Mouse (Mus musculus) liver, adult 2 months (tissue): Measurements from ENCODE around the gene Olfr446. TPM values are rescaled to one million over a fixed set of nuclear protein-coding genes. Genes with fewer than 3 reads are reported as not detected.

Experiments used
- DNase-seq: peaks from one replicate; pipeline ENCODE4 v3.0.0-alpha.2; 2011; ENCODE audit warnings: low read depth, low spot score; ENCODE audit errors: extremely low read depth
- H3K27ac ChIP-seq: fragments of 200-500 bp; replicated peaks from 2 replicates; pipeline ENCODE4 v1.5.1; 2012; ENCODE audit warnings: low read depth, mild to moderate bottlenecking, control low read depth, inconsistent platforms, low read length; ENCODE audit not compliant: insufficient read depth
- H3K27me3 ChIP-seq: fragments of 200-500 bp; 2 replicates; pipeline ENCODE4 v1.6.1; 2012; ENCODE audit warnings: mild to moderate bottlenecking, moderate library complexity, low read length, inconsistent platforms; ENCODE audit not compliant: control insufficient read depth, insufficient read depth
- H3K36me3 ChIP-seq: fragments of 200-500 bp; 2 replicates; pipeline ENCODE4 v1.6.1; 2012; ENCODE audit warnings: low read length, inconsistent platforms; ENCODE audit not compliant: control insufficient read depth, insufficient read depth
- H3K4me1 ChIP-seq: fragments of 200-500 bp; 2 replicates; pipeline ENCODE4 v1.6.1; 2011; ENCODE audit warnings: low read length; ENCODE audit not compliant: control insufficient read depth, insufficient read depth
- H3K4me3 ChIP-seq: fragments of 200-500 bp; 2 replicates; pipeline ENCODE4 v1.5.1; 2011; ENCODE audit warnings: low read depth, mild to moderate bottlenecking, control low read depth, low read length, moderate library complexity; ENCODE audit not compliant: insufficient read depth
- H3K79me2 ChIP-seq: fragments of 200-500 bp; 2 replicates; pipeline ENCODE4 v1.6.1; 2012; ENCODE audit warnings: inconsistent platforms, mild to moderate bottlenecking, low read length, moderate library complexity; ENCODE audit not compliant: control insufficient read depth, insufficient read depth
- H3K9ac ChIP-seq: fragments of 200-500 bp; 2 replicates; pipeline ENCODE4 v1.6.1; 2012; ENCODE audit warnings: low read depth, mild to moderate bottlenecking, control low read depth, inconsistent platforms, low read length
- CTCF ChIP-seq: fragments of 200-500 bp; IDR thresholded peaks from 2 replicates; pipeline ENCODE4 v1.5.1; 2011; ENCODE audit warnings: low read depth, low read length, control low read depth
- POLR2A ChIP-seq: fragments of 200-500 bp; IDR thresholded peaks from 2 replicates; pipeline ENCODE4 v1.6.1; 2011; ENCODE audit warnings: low read length, control low read depth; ENCODE audit not compliant: insufficient read depth; ENCODE audit errors: extremely low read depth
- polyA plus RNA-seq: library from polyadenylated mRNA; depleted of rRNA; stranded (reverse); fragments of >200 nt; gene quantifications from 2 replicates; pipeline ENCODE4 v1.2.3, GENCODE M21; 2012; rRNA removed
- total RNA-seq: library from RNA; depleted of rRNA; stranded (reverse); fragments of >200 nt; gene quantifications from 2 replicates; pipeline ENCODE4 v1.2.3, GENCODE M21; 2014; rRNA removed

Gene Olfr446
- total and polyA plus RNA-seq, 2 experiments = not detected

DNA sequence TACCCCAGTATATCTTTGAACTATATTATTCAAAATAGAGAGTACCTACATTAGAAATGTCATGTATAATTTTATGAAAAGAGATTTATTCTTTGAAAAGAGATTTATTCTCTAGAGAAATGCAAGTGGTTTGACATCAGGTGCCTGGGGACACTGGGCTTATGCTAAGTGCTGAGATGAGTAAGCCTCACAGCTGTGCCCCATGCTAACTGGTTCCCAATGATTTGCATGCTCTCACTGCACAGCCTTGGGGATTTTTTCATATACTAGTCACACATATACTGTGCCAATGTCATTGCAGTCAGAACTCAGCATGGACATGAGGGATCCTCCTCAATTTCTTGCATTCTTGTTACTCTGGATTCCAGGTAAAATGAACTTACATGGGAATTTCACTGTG, 59.2 kb downstream of the Olfr446 start:
- Histone ChIP-seq H3K27me3 (no peaks in the 10 kb centered on the region), H3K27ac (no peak overlapping the region), H3K4me3 (no peak overlapping the region), H3K36me3 (no peaks in the 10 kb centered on the region), H3K4me1 (no peaks in the 10 kb centered on the region), H3K9ac (no peak overlapping the region), H3K79me2 (no peaks in the 10 kb centered on the region)
- no peak for TF ChIP-seq CTCF
- TF ChIP-seq POLR2A = no peak
- no peak for DNase-seq

Other genes starting within 250 kb of the Olfr446 start
- gene Tcaf1, start 211.3 kb upstream of the Olfr446 start, total RNA-seq = 2.5 and 3.2 TPM in 2 replicates
- gene Tcaf1, start 211.3 kb upstream of the Olfr446 start, polyA plus RNA-seq = 1.2 and 1.6 TPM in 2 replicates
- not detected in 2 replicates for gene Olfr453, start 182.0 kb upstream of the Olfr446 start, total RNA-seq
- not detected in 2 replicates for gene Olfr453, start 182.0 kb upstream of the Olfr446 start, polyA plus RNA-seq
- gene Olfr38, start 165.0 kb upstream of the Olfr446 start, total RNA-seq = not detected in 2 replicates
- not detected in 2 replicates for gene Olfr38, start 165.0 kb upstream of the Olfr446 start, polyA plus RNA-seq
- gene Olfr452, start 136.3 kb upstream of the Olfr446 start, total RNA-seq = not detected in 2 replicates
- gene Olfr452, start 136.3 kb upstream of the Olfr446 start, polyA plus RNA-seq = not detected in 2 replicates
- gene Olfr450, start 109.4 kb upstream of the Olfr446 start, total RNA-seq = not detected in 2 replicates
- not detected in 2 replicates for gene Olfr450, start 109.4 kb upstream of the Olfr446 start, polyA plus RNA-seq
- gene Olfr449, start 87.0 kb upstream of the Olfr446 start, total RNA-seq = not detected in 2 replicates
- gene Olfr449, start 87.0 kb upstream of the Olfr446 start, polyA plus RNA-seq = not detected in 2 replicates
- not detected in 2 replicates for gene Olfr448, start 30.9 kb upstream of the Olfr446 start, total RNA-seq
- not detected in 2 replicates for gene Olfr448, start 30.9 kb upstream of the Olfr446 start, polyA plus RNA-seq
- gene Olfr447, start 12.5 kb upstream of the Olfr446 start, total RNA-seq = not detected in 2 replicates
- not detected in 2 replicates for gene Olfr447, start 12.5 kb upstream of the Olfr446 start, polyA plus RNA-seq
- gene Olfr444, start 27.7 kb downstream of the Olfr446 start, total RNA-seq = not detected in 2 replicates
- not detected in 2 replicates for gene Olfr444, start 27.7 kb downstream of the Olfr446 start, polyA plus RNA-seq
- not detected in 2 replicates for gene Olfr441, start 185.0 kb downstream of the Olfr446 start, total RNA-seq
- gene Olfr441, start 185.0 kb downstream of the Olfr446 start, polyA plus RNA-seq = not detected in 2 replicates
- not detected in 2 replicates for gene Olfr237-ps1, start 225.2 kb downstream of the Olfr446 start, total RNA-seq
- not detected in 2 replicates for gene Olfr237-ps1, start 225.2 kb downstream of the Olfr446 start, polyA plus RNA-seq
- gene Olfr437, start 241.9 kb downstream of the Olfr446 start, total RNA-seq = not detected in 2 replicates
- not detected in 2 replicates for gene Olfr437, start 241.9 kb downstream of the Olfr446 start, polyA plus RNA-seq